Mouse (Mus musculus): ENCODE measurements around the gene Aen.

Gene Aen

GRCm38 (mm10) chr7:78865212-78865949 lies 30.3 kb upstream of the Aen start:
- no peaks in the 10 kb centered on the region for H3K36me3 ChIP-seq (ENCODE audit: insufficient read depth, low read length)
- no peaks in the 10 kb centered on the region for H3K9me3 ChIP-seq (ENCODE audit: low read length)
- peaks cover 22% of the 10 kb centered on the region for H3K4me1 ChIP-seq (replicated peaks; ENCODE audit: low read depth, low read length)
- H3K27me3 ChIP-seq (ENCODE audit: insufficient read depth, low read length), result no peaks in the 10 kb centered on the region; the same call in 1 of the 2 replicates
- H3K4me3 ChIP-seq (replicated peaks; ENCODE audit: low read length), result peak overlapping the region; percentile 11
- TF ChIP-seq CTCF (conservative IDR thresholded peaks at IDR 0.05; ENCODE audit: low read length), result no peak
- no peak for TF ChIP-seq NANOG (IDR thresholded peaks at IDR 0.05; ENCODE audit: borderline replicate concordance, low read length)
- no peak for TF ChIP-seq POU5F1 (IDR thresholded peaks at IDR 0.05; ENCODE audit: borderline replicate concordance, low read length)

GRCm38 (mm10) chr7:78868731-78869130 lies 26.9 kb upstream of the Aen start:
- no peak for TF ChIP-seq POU5F1 (IDR thresholded peaks at IDR 0.05; ENCODE audit: borderline replicate concordance, low read length)
- TF ChIP-seq NANOG (IDR thresholded peaks at IDR 0.05; ENCODE audit: borderline replicate concordance, low read length), result no peak
- no peak for TF ChIP-seq CTCF (conservative IDR thresholded peaks at IDR 0.05; ENCODE audit: low read length)
- H3K4me3 ChIP-seq (replicated peaks; ENCODE audit: low read length), result no peak overlapping the region

GRCm38 (mm10) chr7:78872366-78872765 lies 23.3 kb upstream of the Aen start:
- Histone ChIP-seq H3K27me3 (ENCODE audit: insufficient read depth, low read length) (peaks cover 7% of the 10 kb centered on the region; the same call in 1 of the 2 replicates), H3K9me3 (ENCODE audit: low read length) (no peaks in the 10 kb centered on the region), H3K4me1 (replicated peaks; ENCODE audit: low read depth, low read length) (no peaks in the 10 kb centered on the region), H3K36me3 (ENCODE audit: insufficient read depth, low read length) (no peaks in the 10 kb centered on the region), H3K4me3 (replicated peaks; ENCODE audit: low read length) (no peak overlapping the region)
- TF ChIP-seq CTCF (conservative IDR thresholded peaks at IDR 0.05; ENCODE audit: low read length), result no peak

More at GRCm38 (mm10) chr7:78868731-78869130, 26.9 kb upstream of the Aen start:
- Histone ChIP-seq H3K9me3 (ENCODE audit: low read length) (no peaks in the 10 kb centered on the region), H3K4me1 (replicated peaks; ENCODE audit: low read depth, low read length) (peaks cover 20% of the 10 kb centered on the region), H3K27me3 (ENCODE audit: insufficient read depth, low read length) (no peaks in the 10 kb centered on the region; the same call in 1 of the 2 replicates), H3K36me3 (ENCODE audit: insufficient read depth, low read length) (no peaks in the 10 kb centered on the region)

- Histone ChIP-seq H3K4me3 (replicated peaks; ENCODE audit: low read length) (no peak overlapping the region), H3K27me3 (ENCODE audit: insufficient read depth, low read length) (peaks cover 8% of the 10 kb centered on the region; the same call in 1 of the 2 replicates), H3K9me3 (ENCODE audit: low read length) (no peaks in the 10 kb centered on the region), H3K36me3 (ENCODE audit: insufficient read depth, low read length) (no peaks in the 10 kb centered on the region), H3K4me1 (replicated peaks; ENCODE audit: low read depth, low read length) (no peaks in the 10 kb centered on the region)
- TF ChIP-seq POU5F1 (IDR thresholded peaks at IDR 0.05; ENCODE audit: borderline replicate concordance, low read length) (no peak), NANOG (IDR thresholded peaks at IDR 0.05; ENCODE audit: borderline replicate concordance, low read length) (no peak), CTCF (conservative IDR thresholded peaks at IDR 0.05; ENCODE audit: low read length) (no peak)
Measured at GRCm38 (mm10) chr7:78872831-78873230, 22.8 kb upstream of the Aen start.

GRCm38 (mm10) chr7:78881607-78882468 lies 13.8 kb upstream of the Aen start:
- Histone ChIP-seq H3K9me3 (ENCODE audit: low read length) (no peaks in the 10 kb centered on the region), H3K4me3 (replicated peaks; ENCODE audit: low read length) (no peak overlapping the region), H3K4me1 (replicated peaks; ENCODE audit: low read depth, low read length) (peaks cover 39% of the 10 kb centered on the region), H3K36me3 (ENCODE audit: insufficient read depth, low read length) (no peaks in the 10 kb centered on the region), H3K27me3 (ENCODE audit: insufficient read depth, low read length) (peaks cover 65% of the 10 kb centered on the region)
- TF ChIP-seq POU5F1 (IDR thresholded peaks at IDR 0.05; ENCODE audit: borderline replicate concordance, low read length) (no peak), CTCF (conservative IDR thresholded peaks at IDR 0.05; ENCODE audit: low read length) (no peak), NANOG (IDR thresholded peaks at IDR 0.05; ENCODE audit: borderline replicate concordance, low read length) (no peak)

GRCm38 (mm10) chr7:78882469-78882837 lies 13.2 kb upstream of the Aen start:
- TF ChIP-seq NANOG (IDR thresholded peaks at IDR 0.05; ENCODE audit: borderline replicate concordance, low read length), result no peak
- TF ChIP-seq POU5F1 (IDR thresholded peaks at IDR 0.05; ENCODE audit: borderline replicate concordance, low read length), result no peak
- no peak for TF ChIP-seq CTCF (conservative IDR thresholded peaks at IDR 0.05; ENCODE audit: low read length)
- Histone ChIP-seq H3K36me3 (ENCODE audit: insufficient read depth, low read length) (no peaks in the 10 kb centered on the region), H3K27me3 (ENCODE audit: insufficient read depth, low read length) (peaks cover 68% of the 10 kb centered on the region), H3K9me3 (ENCODE audit: low read length) (no peaks in the 10 kb centered on the region), H3K4me3 (replicated peaks; ENCODE audit: low read length) (peak overlapping the region; percentile 43; the same call in 1 of the 2 replicates), H3K4me1 (replicated peaks; ENCODE audit: low read depth, low read length) (peaks cover 45% of the 10 kb centered on the region)

- H3K4me3 ChIP-seq (replicated peaks; ENCODE audit: low read length), result peak overlapping the region; percentile 61
- peaks cover 52% of the 10 kb centered on the region for H3K4me1 ChIP-seq (replicated peaks; ENCODE audit: low read depth, low read length)
- H3K27me3 ChIP-seq (ENCODE audit: insufficient read depth, low read length), result peaks cover 71% of the 10 kb centered on the region
- TF ChIP-seq NANOG (IDR thresholded peaks at IDR 0.05; ENCODE audit: borderline replicate concordance, low read length) (no peak), POU5F1 (IDR thresholded peaks at IDR 0.05; ENCODE audit: borderline replicate concordance, low read length) (no peak), CTCF (conservative IDR thresholded peaks at IDR 0.05; ENCODE audit: low read length) (no peak)
- no peaks in the 10 kb centered on the region for H3K36me3 ChIP-seq (ENCODE audit: insufficient read depth, low read length)
- no peaks in the 10 kb centered on the region for H3K9me3 ChIP-seq (ENCODE audit: low read length)
Measured at GRCm38 (mm10) chr7:78883016-78883725, 12.5 kb upstream of the Aen start.

- Histone ChIP-seq H3K4me3 (replicated peaks; ENCODE audit: low read length) (no peak overlapping the region), H3K36me3 (ENCODE audit: insufficient read depth, low read length) (no peaks in the 10 kb centered on the region), H3K4me1 (replicated peaks; ENCODE audit: low read depth, low read length) (peaks cover 52% of the 10 kb centered on the region), H3K9me3 (ENCODE audit: low read length) (no peaks in the 10 kb centered on the region), H3K27me3 (ENCODE audit: insufficient read depth, low read length) (peaks cover 73% of the 10 kb centered on the region)
- no peak for TF ChIP-seq POU5F1 (IDR thresholded peaks at IDR 0.05; ENCODE audit: borderline replicate concordance, low read length)
- TF ChIP-seq NANOG (IDR thresholded peaks at IDR 0.05; ENCODE audit: borderline replicate concordance, low read length), result no peak
- no peak for TF ChIP-seq CTCF (conservative IDR thresholded peaks at IDR 0.05; ENCODE audit: low read length)
Measured at GRCm38 (mm10) chr7:78883726-78884060, 12.0 kb upstream of the Aen start.

All from E14TG2a.4 (cell line).